Mouse (Mus musculus) right cerebral cortex, postnatal 36 days (tissue): ENCODE data around the gene Rad51b.

Source experiments
- DNase-seq, 2 experiments: peaks; one replicate each; pipeline ENCODE4 v3.0.0; 2022; ENCODE audit warnings: low spot score in 2 of 2, mixed read lengths in 1 of 2

The Rad51b gene

GRCm38 (mm10) chr12:79330571-79330970 lies 33.5 kb downstream of the Rad51b start:
- no peak for DNase-seq

- no peak for DNase-seq
These were observed 34.6 kb downstream of the Rad51b start for GRCm38 (mm10) chr12:79331722-79332121.

DNA sequence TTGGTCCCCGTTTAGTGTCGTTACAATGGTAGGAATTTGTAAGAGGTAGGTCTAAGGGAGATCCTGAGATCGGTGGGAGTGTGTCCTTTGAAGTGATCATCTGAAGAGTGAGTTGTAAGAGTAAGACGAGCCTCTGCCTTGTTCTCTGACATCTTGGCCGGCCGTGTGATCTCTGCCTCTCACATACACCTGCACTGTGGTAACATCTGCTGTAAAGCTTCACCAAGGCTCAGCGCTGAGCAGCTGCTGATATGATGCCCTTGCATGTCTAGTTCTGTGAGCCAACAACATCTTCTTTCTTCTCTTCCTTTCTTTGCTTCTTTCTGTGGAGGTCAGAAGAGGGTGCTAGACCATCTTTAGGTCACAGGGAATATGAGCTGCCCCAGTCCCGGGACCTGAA lies 41.7 kb downstream of the Rad51b start:
- no peak for DNase-seq

DNA sequence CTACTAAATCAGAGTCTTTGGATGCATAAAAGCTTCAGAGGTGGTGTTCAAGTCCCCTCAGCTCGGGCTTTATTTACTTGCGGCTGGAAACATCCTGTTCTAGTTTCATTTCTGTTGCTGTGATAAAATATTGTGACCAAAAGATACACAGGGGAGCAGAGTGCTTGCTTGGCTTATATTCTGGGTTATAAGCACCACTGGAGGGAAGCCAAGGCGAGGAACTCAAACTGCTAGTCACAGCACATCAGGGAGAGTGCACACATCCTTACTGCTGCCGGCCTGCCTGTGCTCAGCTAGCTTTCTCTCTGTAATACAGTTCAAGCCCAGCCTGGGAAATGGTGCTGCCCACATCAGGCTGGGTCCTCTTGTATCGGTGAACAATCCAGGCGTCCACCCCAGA lies 43.4 kb downstream of the Rad51b start:
- no peak for DNase-seq

DNA sequence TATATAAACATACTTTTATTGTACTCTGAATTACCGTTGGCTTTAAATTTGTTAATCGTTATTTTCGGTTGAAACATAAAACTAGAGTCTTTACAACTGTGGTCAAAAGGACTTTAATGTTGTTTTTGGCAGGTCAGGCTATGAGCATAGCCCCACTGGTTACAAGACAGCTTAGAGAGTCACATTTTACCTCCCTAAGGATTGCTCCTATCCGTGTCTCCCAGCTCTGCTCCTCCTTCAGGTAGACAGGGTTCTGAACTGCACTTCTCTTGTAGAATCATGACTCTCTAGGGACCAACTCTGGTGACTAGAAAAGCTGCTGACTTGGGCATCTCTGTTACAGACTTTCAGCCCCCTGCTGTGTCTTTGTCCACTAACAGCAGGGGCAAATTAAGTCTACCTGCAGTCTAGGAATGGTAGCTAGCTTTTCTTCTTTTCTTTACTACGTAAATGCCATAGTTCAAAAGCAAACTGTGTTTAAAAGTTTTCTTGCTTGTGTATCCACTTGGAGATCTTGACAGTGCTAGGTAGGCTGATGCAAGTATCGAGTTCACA lies 44.3 kb downstream of the Rad51b start:
- DNase-seq = no peak

DNA sequence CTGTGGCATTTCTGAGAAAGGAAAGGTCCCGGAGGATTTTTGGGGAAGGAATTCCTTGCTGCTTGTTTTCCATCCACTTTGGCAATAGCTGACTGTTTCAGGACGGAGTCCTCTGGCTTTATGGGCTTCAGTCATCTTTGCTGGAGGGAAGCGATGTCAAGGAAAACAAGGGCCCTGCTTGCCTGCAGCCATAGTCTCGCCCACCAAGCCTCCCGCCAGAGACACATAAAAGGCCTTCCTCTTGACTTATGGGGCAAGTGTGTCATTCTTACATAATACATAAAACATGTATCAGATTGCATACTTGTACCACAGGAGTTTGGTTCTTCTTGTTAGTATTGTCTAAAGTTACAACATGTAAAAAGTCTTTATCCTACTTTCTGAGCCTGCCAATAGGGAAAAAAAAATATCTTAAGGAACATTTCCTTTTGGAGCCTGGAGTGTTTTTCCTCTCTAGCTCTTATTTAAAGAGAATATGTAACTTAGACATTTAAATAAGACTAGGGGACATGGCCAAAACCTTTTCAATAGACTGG lies 49.2 kb downstream of the Rad51b start:
- no peak for DNase-seq

DNA sequence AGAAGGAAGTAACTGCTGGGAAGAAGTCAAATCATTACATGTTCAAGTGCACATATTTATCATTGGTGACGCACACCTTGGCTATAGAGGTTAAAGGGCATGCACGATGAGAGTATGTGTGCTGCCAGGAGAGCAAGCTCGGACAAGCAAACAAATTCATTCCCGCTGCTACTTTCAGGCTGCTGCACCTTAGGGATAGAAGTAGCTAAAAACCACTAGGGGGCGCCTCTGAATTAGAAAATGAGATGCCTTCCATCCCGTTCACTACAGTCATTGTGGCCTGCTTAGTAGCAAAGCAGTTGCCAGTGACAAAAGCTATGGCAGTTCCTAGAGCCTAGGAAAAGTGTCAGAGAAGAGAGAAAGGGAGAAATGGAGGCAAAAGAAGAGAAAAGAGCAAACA lies 50.6 kb downstream of the Rad51b start:
- peak; percentile 18 to 19 for DNase-seq

- DNase-seq = no peak
These were observed 54.4 kb downstream of the Rad51b start for GRCm38 (mm10) chr12:79351461-79351860.

GRCm38 (mm10) chr12:79352086-79352741 lies 55.1 kb downstream of the Rad51b start:
- peak in 1 of 2 experiments; percentile 7 for DNase-seq

DNA sequence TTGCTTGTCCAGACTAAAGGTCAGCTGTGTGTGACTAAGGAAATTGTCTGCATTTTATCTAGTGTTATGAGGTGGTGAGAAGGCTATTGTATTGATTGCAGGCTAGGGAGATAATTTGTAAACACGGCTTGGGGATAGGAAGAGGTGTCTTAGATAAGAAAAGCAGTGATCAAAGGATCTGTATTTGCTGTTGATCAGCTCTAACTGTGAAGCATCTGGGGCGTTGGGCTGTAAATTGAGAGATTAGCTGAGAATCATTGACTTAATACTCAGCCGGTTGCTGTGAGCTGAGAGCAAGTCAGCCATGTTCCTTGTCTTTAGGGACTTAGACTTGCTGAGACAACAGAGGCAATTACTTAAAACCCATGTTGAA lies 55.6 kb downstream of the Rad51b start:
- DNase-seq = no peak

DNA sequence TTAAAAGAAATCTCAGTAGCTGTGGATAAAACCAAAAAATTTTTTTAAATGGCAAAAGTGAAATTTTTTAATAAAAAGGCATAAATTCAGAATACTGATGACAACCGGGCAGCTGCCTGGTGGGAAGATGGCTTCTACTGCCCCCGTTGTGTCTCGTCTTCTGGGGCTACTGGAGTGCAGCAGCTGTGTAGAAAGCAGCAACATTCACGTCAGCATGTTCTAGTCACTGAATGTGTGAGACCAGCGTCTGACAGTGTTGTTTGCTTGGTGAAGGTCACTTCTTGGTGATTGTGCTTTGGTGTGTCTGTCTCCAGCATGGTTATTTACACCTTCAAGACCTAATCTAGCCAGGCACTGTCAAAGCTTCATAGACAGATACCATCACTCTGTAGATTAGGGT lies 56.3 kb downstream of the Rad51b start:
- no peak for DNase-seq

DNA sequence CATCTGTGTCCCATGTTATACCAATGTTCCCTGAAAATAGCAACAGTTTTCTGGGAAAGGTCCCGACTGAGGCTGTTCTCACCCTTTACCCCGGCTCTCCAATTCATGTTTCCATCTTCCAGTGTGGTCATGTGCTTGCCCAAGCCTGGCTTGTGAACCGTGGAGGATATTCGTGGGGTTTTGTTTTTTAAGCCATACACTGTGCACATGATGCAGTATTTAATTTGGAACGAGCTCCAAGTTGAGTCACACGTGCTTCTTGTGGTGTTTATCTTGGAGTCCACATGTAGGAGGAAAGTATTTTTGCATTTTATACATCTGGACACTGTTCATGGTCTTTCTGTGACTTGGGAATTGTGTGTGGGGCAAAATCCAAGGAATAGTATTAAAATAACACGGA lies 57.5 kb downstream of the Rad51b start:
- no peak for DNase-seq

GRCm38 (mm10) chr12:79356138-79356537 lies 59.1 kb downstream of the Rad51b start:
- DNase-seq = no peak

- no peak for DNase-seq
These were observed 60.5 kb downstream of the Rad51b start for GRCm38 (mm10) chr12:79357631-79358030.

GRCm38 (mm10) chr12:79358613-79359218 lies 61.6 kb downstream of the Rad51b start:
- DNase-seq = peak; percentile 11 to 20

DNA sequence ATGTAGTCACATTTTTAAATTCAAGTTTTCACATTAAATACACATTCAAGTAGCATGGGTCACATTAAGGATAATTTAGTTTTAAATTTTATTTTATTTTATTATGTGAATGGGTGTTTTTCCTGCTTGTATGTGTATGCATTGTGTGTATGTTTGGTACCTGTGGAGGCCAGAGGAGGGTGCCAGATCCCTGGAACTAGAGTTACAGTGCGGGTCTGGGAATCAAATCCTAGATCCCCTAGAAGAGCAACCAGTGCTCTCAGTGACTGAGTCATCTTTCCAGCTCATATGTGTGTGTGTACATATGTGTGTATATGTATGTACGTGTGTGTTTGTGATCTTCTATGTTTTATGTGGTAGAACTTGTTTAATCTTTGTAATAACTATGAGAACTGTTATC lies 62.3 kb downstream of the Rad51b start:
- DNase-seq = no peak

DNA sequence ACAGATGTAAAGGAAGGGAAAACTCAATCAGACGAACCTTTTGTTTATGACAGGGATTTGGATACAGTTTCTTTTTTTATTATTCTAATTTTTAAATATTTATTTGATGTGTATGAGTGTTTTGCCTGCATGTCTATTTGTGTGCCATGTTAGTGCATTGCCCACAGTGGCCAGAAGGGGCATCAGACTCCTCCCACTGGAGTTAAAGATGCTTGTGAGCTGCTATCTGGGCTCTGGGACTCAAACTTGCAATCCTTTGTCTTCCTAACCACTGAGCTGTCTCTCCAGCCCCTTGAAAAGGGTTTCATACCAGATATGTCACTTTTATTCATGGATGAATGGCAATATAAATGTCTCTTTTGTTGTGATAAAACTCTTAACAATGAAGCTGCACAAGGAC lies 65.1 kb downstream of the Rad51b start:
- no peak for DNase-seq

- no peak for DNase-seq
These were observed 67.2 kb downstream of the Rad51b start for GRCm38 (mm10) chr12:79364284-79364683.

GRCm38 (mm10) chr12:79368818-79369217 lies 71.7 kb downstream of the Rad51b start:
- no peak for DNase-seq

DNA sequence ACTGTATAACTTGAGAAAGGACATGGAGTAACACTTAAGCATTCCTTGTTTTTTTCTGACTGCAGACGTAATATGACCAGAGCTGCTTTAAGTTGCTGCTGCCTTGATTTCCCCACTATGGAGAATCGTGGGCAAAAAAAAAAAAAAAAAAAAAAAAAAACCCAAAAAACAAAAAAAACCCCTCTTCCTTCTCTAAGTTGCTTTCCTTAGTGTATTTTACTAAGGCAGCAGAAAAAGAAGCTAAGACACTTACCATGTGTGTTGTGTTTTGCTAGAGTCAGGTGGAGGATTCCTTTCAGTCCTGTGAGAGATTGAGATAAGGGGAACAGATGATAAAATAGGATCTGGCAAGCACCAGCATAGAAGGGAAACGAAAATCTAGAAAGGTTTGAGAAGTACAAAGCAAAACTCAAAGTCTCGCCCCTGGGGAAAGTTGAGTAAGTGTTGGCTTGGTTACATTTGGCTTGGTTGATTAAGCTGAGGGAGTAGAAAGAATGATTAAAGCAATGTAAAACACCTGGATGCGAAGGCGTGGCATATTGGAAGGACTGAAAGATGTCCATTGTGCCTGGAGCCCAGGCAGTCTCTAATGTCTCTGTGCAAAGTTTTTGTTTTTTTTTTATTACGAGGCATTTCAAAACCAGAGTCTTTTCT lies 72.6 kb downstream of the Rad51b start:
- no peak for DNase-seq

- DNase-seq = no peak
These were observed 75.6 kb downstream of the Rad51b start for GRCm38 (mm10) chr12:79372697-79373096.

- DNase-seq = no peak
These were observed 80.3 kb downstream of the Rad51b start for GRCm38 (mm10) chr12:79377378-79377777.

DNA sequence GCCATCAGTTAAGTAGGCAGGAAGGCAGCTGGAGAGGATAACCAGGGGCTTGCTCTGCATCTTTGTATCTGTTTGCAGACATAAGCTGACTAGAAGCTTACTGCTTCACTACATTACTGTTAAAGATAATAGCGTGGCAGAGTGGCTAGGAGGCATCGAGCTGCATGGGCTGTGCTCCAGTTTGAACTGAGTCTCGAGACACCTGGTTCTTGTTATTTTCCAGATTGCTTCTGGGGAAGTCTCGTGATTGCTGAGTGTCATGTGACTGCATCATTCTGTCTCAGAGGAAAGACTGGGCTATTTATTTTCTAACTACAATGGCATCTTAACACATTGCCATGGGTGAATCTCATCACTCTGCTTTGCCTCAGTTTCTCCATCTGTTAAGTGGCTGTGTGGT lies 80.8 kb downstream of the Rad51b start:
- no peak for DNase-seq
